In genomic region chr5:18211395-18212057, GRCm38 (mm10) we compare ENCODE assay signal across 24 mouse cellular contexts.
DNase-seq lines count a peak whose midpoint lies in the region; ATAC-seq and TF ChIP-seq lines count a peak whose summit lies in the region.
"Had no signal": no experiment of that assay in that cellular context is flagged by ENCODE, and none has a peak within 500 bp of the region (broad histone marks: within the 10 kb centered on the region; RNA-seq: fewer than 3 reads in every experiment).

No protein-coding gene starts in this region.

- H3K4me1 ChIP-seq in intestine, embryonic 15.5 days (replicated peaks), result no peaks in the 10 kb centered on the region
- no peaks in the 10 kb centered on the region for H3K4me1 ChIP-seq in intestine, postnatal 0 days (replicated peaks; ENCODE audit: control insufficient read depth, insufficient read depth, low read length)
- no peaks in the 10 kb centered on the region for H3K4me1 ChIP-seq in stomach, embryonic 14.5 days (ENCODE audit: control insufficient read depth, insufficient read depth, low read length)
- peaks cover 3% of the 10 kb centered on the region; the same call in 1 of the 2 replicates for H3K4me1 ChIP-seq in stomach, embryonic 16.5 days (ENCODE audit: control insufficient read depth, insufficient read depth, low read length)
- H3K4me1 ChIP-seq: embryonic facial prominence, embryonic 10.5 days; embryonic facial prominence, embryonic 12.5 days; forebrain, embryonic 13.5 days; forebrain, embryonic 15.5 days had no signal

- H3K4me3 ChIP-seq in intestine, embryonic 15.5 days (replicated peaks), result no peak overlapping the region
- no peak overlapping the region for H3K4me3 ChIP-seq in intestine, postnatal 0 days (ENCODE audit: low read depth, low read length)
- no peak overlapping the region for H3K4me3 ChIP-seq in stomach, embryonic 14.5 days (ENCODE audit: low read depth, low read length)
- no peak overlapping the region for H3K4me3 ChIP-seq in stomach, embryonic 16.5 days (replicated peaks; ENCODE audit: low read length)
- H3K4me3 ChIP-seq in left cerebral cortex, adult 2 months, result no peak overlapping the region
- H3K4me3 ChIP-seq: embryonic facial prominence, embryonic 10.5 days; embryonic facial prominence, embryonic 12.5 days; forebrain, embryonic 13.5 days; forebrain, embryonic 15.5 days had no signal

- no peak for DNase-seq in left cerebral cortex, adult 2 months (ENCODE audit: extremely low spot score in 1 of 2, low spot score in 2 of 2)
- DNase-seq in kidney, postnatal 36 days, result no peak
- DNase-seq: adrenal gland, adult 8-10 months; adrenal gland, postnatal 14 days; adrenal gland, postnatal 36 days; B cell, adult 2 months; cerebellum, adult 11-12 months; cerebellum, adult 2 months; cerebellum, adult 9-10 months; cerebellum, postnatal 10 days; cerebellum, postnatal 25 days had no signal

- intact Hi-C loops in left cerebral cortex, adult 2 months (cut with DNase I), result no loop called here

- H3K4me2 ChIP-seq in intestine, embryonic 15.5 days (replicated peaks), result no peak overlapping the region
- no peak overlapping the region for H3K4me2 ChIP-seq in intestine, postnatal 0 days (replicated peaks; ENCODE audit: low read depth)
- H3K4me2 ChIP-seq in stomach, embryonic 14.5 days (replicated peaks; ENCODE audit: low read depth, low read length), result no peak overlapping the region
- H3K4me2 ChIP-seq in stomach, embryonic 16.5 days (ENCODE audit: low read depth, low read length), result no peak overlapping the region
- H3K4me2 ChIP-seq: embryonic facial prominence, embryonic 12.5 days; forebrain, embryonic 13.5 days; forebrain, embryonic 15.5 days had no signal

- no peaks in the 10 kb centered on the region for H3K36me3 ChIP-seq in intestine, embryonic 15.5 days
- H3K36me3 ChIP-seq in intestine, postnatal 0 days (ENCODE audit: control insufficient read depth, insufficient read depth), result no peaks in the 10 kb centered on the region
- no peaks in the 10 kb centered on the region for H3K36me3 ChIP-seq in stomach, embryonic 14.5 days (ENCODE audit: control insufficient read depth, insufficient read depth, low read length)
- no peaks in the 10 kb centered on the region for H3K36me3 ChIP-seq in stomach, embryonic 16.5 days (ENCODE audit: control insufficient read depth, insufficient read depth, low read length)
- H3K36me3 ChIP-seq: embryonic facial prominence, embryonic 10.5 days; embryonic facial prominence, embryonic 12.5 days; forebrain, embryonic 15.5 days; G1E had no signal

- H3K9ac ChIP-seq in intestine, embryonic 15.5 days, result no peak overlapping the region
- no peak overlapping the region for H3K9ac ChIP-seq in intestine, postnatal 0 days (ENCODE audit: low read depth, low read length)
- H3K9ac ChIP-seq in stomach, embryonic 14.5 days (replicated peaks; ENCODE audit: low read depth, low read length), result no peak overlapping the region
- no peak overlapping the region for H3K9ac ChIP-seq in stomach, embryonic 16.5 days (ENCODE audit: low read length)
- H3K9ac ChIP-seq: embryonic facial prominence, embryonic 12.5 days; forebrain, embryonic 13.5 days; forebrain, embryonic 15.5 days had no signal

- H3K27me3 ChIP-seq in intestine, embryonic 15.5 days (replicated peaks), result no peaks in the 10 kb centered on the region
- no peaks in the 10 kb centered on the region for H3K27me3 ChIP-seq in intestine, postnatal 0 days (replicated peaks; ENCODE audit: control insufficient read depth, insufficient read depth, low read length)
- no peaks in the 10 kb centered on the region for H3K27me3 ChIP-seq in stomach, embryonic 14.5 days (ENCODE audit: control insufficient read depth, insufficient read depth, low read length)
- no peaks in the 10 kb centered on the region for H3K27me3 ChIP-seq in stomach, embryonic 16.5 days (ENCODE audit: control insufficient read depth, insufficient read depth, low read length)
- H3K27me3 ChIP-seq: CH12.LX; embryonic facial prominence, embryonic 12.5 days; forebrain, embryonic 13.5 days; forebrain, embryonic 15.5 days; Patski had no signal

- no peak overlapping the region for H3K27ac ChIP-seq in intestine, embryonic 15.5 days
- H3K27ac ChIP-seq in intestine, postnatal 0 days (ENCODE audit: low read depth, low read length), result no peak overlapping the region
- 0 out of 2 replicates have a peak overlapping the region, but pooled peaks have one; percentile 39 for H3K27ac ChIP-seq in stomach, embryonic 14.5 days (ENCODE audit: low read length)
- peak overlapping the region; percentile 12; the same call in 1 of the 2 replicates for H3K27ac ChIP-seq in stomach, embryonic 16.5 days (ENCODE audit: low read length)
- H3K27ac ChIP-seq in left cerebral cortex, adult 2 months, result no peak overlapping the region
- H3K27ac ChIP-seq: embryonic facial prominence, embryonic 10.5 days; embryonic facial prominence, embryonic 12.5 days; forebrain, embryonic 13.5 days; forebrain, embryonic 15.5 days had no signal

- ATAC-seq in intestine, embryonic 15.5 days, result peak; percentile 34; the same call in 1 of the 2 replicates
- ATAC-seq in intestine, postnatal 0 days, result no peak
- ATAC-seq in stomach, embryonic 14.5 days (ENCODE audit: insufficient number of reproducible peaks, insufficient read depth, low FRiP score, low read depth), result peak; percentile 49; the same call in 1 of the 2 replicates
- peak; percentile 62; the same call in 1 of the 2 replicates for ATAC-seq in stomach, embryonic 16.5 days (ENCODE audit: insufficient read depth, low FRiP score)
- ATAC-seq: activated CD4-positive, CD25-positive, alpha-beta regulatory T cell, adult 4 months; CD4-positive, CD25-positive, alpha-beta regulatory T cell, adult 4 months; forebrain, embryonic 13.5 days; forebrain, embryonic 15.5 days; Patski had no signal

- no peaks in the 10 kb centered on the region for H3K9me3 ChIP-seq in intestine, embryonic 15.5 days
- H3K9me3 ChIP-seq in intestine, postnatal 0 days (ENCODE audit: control insufficient read depth), result no peaks in the 10 kb centered on the region
- no peaks in the 10 kb centered on the region for H3K9me3 ChIP-seq in stomach, embryonic 14.5 days (ENCODE audit: control insufficient read depth, low read depth, low read length)
- no peaks in the 10 kb centered on the region for H3K9me3 ChIP-seq in stomach, embryonic 16.5 days (replicated peaks; ENCODE audit: control insufficient read depth, low read length)
- H3K9me3 ChIP-seq: embryonic facial prominence, embryonic 10.5 days; embryonic facial prominence, embryonic 12.5 days; forebrain, embryonic 13.5 days; forebrain, embryonic 15.5 days; G1E had no signal

- no peak for TF ChIP-seq CTCF in intestine, postnatal 0 days (IDR thresholded peaks at IDR 0.05; ENCODE audit: low read depth)
- no peak for TF ChIP-seq CTCF in left cerebral cortex, adult 2 months (IDR thresholded peaks at IDR 0.05)

- WGBS in intestine, embryonic 15.5 days, result 49% methylated on average over 4 of the region's 4 CpGs
- WGBS in intestine, postnatal 0 days, result 47% methylated on average over 4 of the region's 4 CpGs
- WGBS in stomach, embryonic 14.5 days, result 53% methylated on average over 4 of the region's 4 CpGs
- WGBS in stomach, embryonic 16.5 days, result 42% methylated on average over 4 of the region's 4 CpGs

Comparison
In these comparisons a context has a peak if more than half of its experiments do, and no peak if none do; other contexts are left out.
1. H3K27ac ChIP-seq: peak in stomach, embryonic 14.5 days (single experiment) and stomach, embryonic 16.5 days (single experiment); none in intestine, embryonic 15.5 days (single experiment), intestine, postnatal 0 days (single experiment) and left cerebral cortex, adult 2 months (single experiment).